Comparison of ENCODE assay signal across 9 mouse cellular contexts in the genomic region with DNA sequence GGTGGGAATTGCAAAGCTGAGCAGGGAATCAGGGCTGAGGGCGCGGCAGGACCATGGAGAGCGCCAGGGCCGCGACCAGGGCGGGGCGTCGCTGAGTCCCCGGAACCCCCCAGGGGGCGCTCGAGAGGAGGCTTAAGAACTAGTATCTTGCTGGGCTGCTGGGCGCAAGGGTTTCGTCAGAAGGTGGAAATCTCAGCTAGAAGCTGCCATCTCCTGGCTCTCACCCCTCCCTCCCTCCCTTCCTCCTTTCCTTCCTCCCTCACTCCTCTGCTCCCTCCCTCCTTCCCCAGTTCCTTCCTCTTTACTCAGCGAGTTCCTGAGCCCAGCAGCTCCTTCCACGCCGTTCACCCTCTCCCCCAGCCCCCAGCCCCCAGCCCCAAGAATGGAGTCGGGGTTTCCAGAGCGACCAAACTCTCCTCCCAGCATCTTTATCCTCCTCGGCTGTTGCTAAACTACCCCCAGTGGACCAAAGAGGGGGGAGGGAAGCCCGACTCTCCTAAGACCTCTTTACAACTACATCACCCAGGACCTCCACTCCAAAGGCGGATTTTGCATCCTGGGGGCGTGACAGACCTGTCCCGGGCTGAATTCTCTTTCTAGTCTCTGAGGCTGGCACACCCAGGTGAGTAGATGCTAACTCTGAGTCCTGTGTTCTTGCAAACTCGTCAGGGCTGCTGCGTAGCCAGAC. TPM values are rescaled to one million over a fixed set of nuclear protein-coding genes. Genes with fewer than 3 reads are reported as not detected.
DNase-seq lines count a peak whose midpoint lies in the region; ATAC-seq and TF ChIP-seq lines count a peak whose summit lies in the region.
"Had no signal": no experiment of that assay in that cellular context is flagged by ENCODE, and none has a peak within 500 bp of the region (broad histone marks: within the 10 kb centered on the region; RNA-seq: fewer than 3 reads in every experiment).

No protein-coding gene starts in this region.

- no peak overlapping the region for H3K9ac ChIP-seq in heart, embryonic 12.5 days
- H3K9ac ChIP-seq in liver, embryonic 14.5 days (replicated peaks), result no peak overlapping the region
- H3K9ac ChIP-seq in neural tube, embryonic 14.5 days (replicated peaks; ENCODE audit: low read depth, low read length), result no peak overlapping the region

- peak; percentile 2 for DNase-seq in cerebellum, adult 11-12 months
- DNase-seq in embryo, embryonic 9.5 days (ENCODE audit: extremely low spot score), result peak; percentile 81
- DNase-seq in kidney, postnatal 14 days, result peak; percentile 82
- peak; percentile 5 to 17 (median 7) for DNase-seq in liver, embryonic 14.5 days (ENCODE audit: low read depth in 3 of 3, low spot score in 3 of 3)
- DNase-seq in testis, postnatal 14 days (ENCODE audit: low spot score), result peak; percentile 75

- ATAC-seq in cerebellum, adult (ENCODE audit: insufficient number of reproducible peaks, low FRiP score, low TSS enrichment), result no peak
- ATAC-seq in heart, embryonic 12.5 days (ENCODE audit: insufficient number of reproducible peaks, low FRiP score), result no peak
- no peak for ATAC-seq in liver, embryonic 14.5 days (ENCODE audit: insufficient read depth)
- peak; percentile 74 for ATAC-seq in neural tube, embryonic 14.5 days (ENCODE audit: low read depth)

- no peak for TF ChIP-seq EP300 in liver, embryonic 14.5 days (IDR thresholded peaks at IDR 0.05; ENCODE audit: low read depth)

- peaks cover 31% of the 10 kb centered on the region for H3K27me3 ChIP-seq in heart, embryonic 12.5 days (replicated peaks)
- H3K27me3 ChIP-seq in liver, embryonic 14.5 days (ENCODE audit: control insufficient read depth, insufficient read depth, low read length), result no peaks in the 10 kb centered on the region; the same call in 1 of the 2 replicates
- H3K27me3 ChIP-seq in neural tube, embryonic 14.5 days (ENCODE audit: control insufficient read depth, insufficient read depth, low read length), result peaks cover 3% of the 10 kb centered on the region; the same call in 1 of the 2 replicates

- no peak overlapping the region for H3K4me3 ChIP-seq in heart, embryonic 12.5 days
- H3K4me3 ChIP-seq in liver, embryonic 14.5 days (ENCODE audit: insufficient read depth in 1 of 2, low read depth in 2 of 2, low read length in 2 of 2), result no peak overlapping the region
- peak overlapping the region; percentile 22 for H3K4me3 ChIP-seq in neural tube, embryonic 14.5 days (ENCODE audit: low read depth, low read length)
- H3K4me3 ChIP-seq: megakaryocyte, embryonic 14.5 days had no signal

- no peaks in the 10 kb centered on the region for H3K36me3 ChIP-seq in heart, embryonic 12.5 days
- H3K36me3 ChIP-seq in liver, embryonic 14.5 days (replicated peaks; ENCODE audit: control insufficient read depth, insufficient read depth, low read depth), result no peaks in the 10 kb centered on the region
- H3K36me3 ChIP-seq in neural tube, embryonic 14.5 days (ENCODE audit: control insufficient read depth, insufficient read depth, low read length), result no peaks in the 10 kb centered on the region

- H3K27ac ChIP-seq in heart, embryonic 12.5 days (ENCODE audit: poor library complexity, severe bottlenecking), result no peak overlapping the region
- H3K27ac ChIP-seq in liver, embryonic 14.5 days, result no peak overlapping the region
- H3K27ac ChIP-seq in neural tube, embryonic 14.5 days (ENCODE audit: low read depth, low read length), result no peak overlapping the region

- under 1% methylated on average over 24 of the region's 25 CpGs for WGBS in heart, embryonic 12.5 days
- 2% methylated on average over 24 of the region's 25 CpGs for WGBS in liver, embryonic 14.5 days (ENCODE audit: insufficient replicate concordance)
- WGBS in neural tube, embryonic 14.5 days, result under 1% methylated on average over 25 of the region's 25 CpGs

- peaks cover 4% of the 10 kb centered on the region; the same call in 1 of the 2 replicates for H3K4me1 ChIP-seq in heart, embryonic 12.5 days (replicated peaks)
- H3K4me1 ChIP-seq in liver, embryonic 14.5 days (replicated peaks; ENCODE audit: control insufficient read depth in 2 of 2, insufficient read depth in 2 of 2, low read length in 1 of 2), result no peaks in the 10 kb centered on the region
- no peaks in the 10 kb centered on the region for H3K4me1 ChIP-seq in neural tube, embryonic 14.5 days (ENCODE audit: control insufficient read depth, insufficient read depth, low read length)
- H3K4me1 ChIP-seq: megakaryocyte, embryonic 14.5 days had no signal

- TF ChIP-seq CTCF in liver, embryonic 14.5 days (IDR thresholded peaks at IDR 0.05; ENCODE audit: low read depth), result peak; percentile 59

- no peaks in the 10 kb centered on the region for H3K9me3 ChIP-seq in heart, embryonic 12.5 days (replicated peaks)
- H3K9me3 ChIP-seq in liver, embryonic 14.5 days (ENCODE audit: control insufficient read depth, low read length), result no peaks in the 10 kb centered on the region
- no peaks in the 10 kb centered on the region for H3K9me3 ChIP-seq in neural tube, embryonic 14.5 days (ENCODE audit: control insufficient read depth, low read length)
- H3K9me3 ChIP-seq: megakaryocyte, embryonic 14.5 days had no signal

- H3K4me2 ChIP-seq in heart, embryonic 12.5 days, result peak overlapping the region; percentile 18
- H3K4me2 ChIP-seq in liver, embryonic 14.5 days (ENCODE audit: low read depth), result no peak overlapping the region
- H3K4me2 ChIP-seq in neural tube, embryonic 14.5 days (ENCODE audit: low read depth, low read length), result peak overlapping the region; percentile 43

RNA-seq across cellular contexts. Expression of a gene that starts 22.5 kb away (rescaled TPM):
- 0.05 and 0.10 TPM in 2 replicates for polyA plus RNA-seq in heart, embryonic 12.5 days (2016; fragmentation: Nextera tagmentation; extraction: Ambion mirVana)
- polyA plus RNA-seq in liver, embryonic 14.5 days (2012; rRNA removed), result 0.01 and 0.02 TPM in 2 replicates
- not detected in 2 replicates for polyA plus RNA-seq in liver, embryonic 14.5 days (2014; fragmentation: Nextera tagmentation; extraction: Ambion mirVana)
- 17.9 and 18.2 TPM in 2 replicates for polyA plus RNA-seq in neural tube, embryonic 14.5 days (2014; fragmentation: Nextera tagmentation; extraction: Ambion mirVana)

Comparison
In these comparisons a context has a peak if more than half of its experiments do, and no peak if none do; other contexts are left out.
1. DNase-seq: peak in every context shown above with its lines; median percentile 82 in kidney, postnatal 14 days; 81 in embryo, embryonic 9.5 days; 75 in testis, postnatal 14 days; 7 in liver, embryonic 14.5 days; 2 in cerebellum, adult 11-12 months.
2. RNA of a gene that starts 22.5 kb away (polyA plus RNA-seq): 17.9 to 18.2 TPM in neural tube, embryonic 14.5 days; 0.05 to 0.10 TPM in heart, embryonic 12.5 days and 0.01 to 0.02 TPM in liver, embryonic 14.5 days; every median in the first group is over 10 times any median in the second.